Mouse (Mus musculus): ENCODE results near the gene Ddit4. TPM values are rescaled to one million over a fixed set of nuclear protein-coding genes. Genes with fewer than 3 reads are reported as not detected.

Ddit4 gene
- polyA plus RNA-seq (2012): 25.8 and 37.2 TPM in 2 replicates

GRCm38 (mm10) chr10:59951211-59952151 is at the start of gene Ddit4:
Gene Ddit4 (minus strand): TSS chr10:59951834.

Other genes starting within 250 kb of the Ddit4 start
- gene Micu1, start 249.4 kb downstream of the Ddit4 start, polyA plus RNA-seq (2012): 20.1 and 25.4 TPM in 2 replicates
- gene Dnajb12, start 72.3 kb downstream of the Ddit4 start, polyA plus RNA-seq (2012): 67.5 and 82.4 TPM in 2 replicates
- gene Ascc1, start 51.0 kb upstream of the Ddit4 start, polyA plus RNA-seq (2012): 47.5 and 60.0 TPM in 2 replicates
- 72.1 and 72.4 TPM in 2 replicates for gene Anapc16, start 51.3 kb upstream of the Ddit4 start, polyA plus RNA-seq (2012)
- 0.74 and 0.79 TPM in 2 replicates for gene Spock2, start 154.4 kb upstream of the Ddit4 start, polyA plus RNA-seq (2012)